Mouse (Mus musculus) gastrocnemius, adult 8-10 months (tissue): ENCODE measurements around the gene Tead3. TPM values are rescaled to one million over a fixed set of nuclear protein-coding genes. Genes with fewer than 3 reads are reported as not detected.

Experiments
- DNase-seq, 2 experiments: peaks; one replicate each; pipeline ENCODE4 v3.0.0; 2022; ENCODE audit warnings: low spot score in 2 of 2
- total RNA-seq, 4 experiments: library from RNA; stranded (reverse); gene quantifications; 2 replicates each; pipeline ENCODE4 v1.2.4; 2022

The Tead3 gene
- total RNA-seq, 4 experiments from 2014 or later: 3.2 to 5.7 (median 4.5) TPM

- no peak for DNase-seq
Measured at GRCm38 (mm10) chr17:28311366-28312132, 39.1 kb downstream of the Tead3 start.

- no peak for DNase-seq
Measured at GRCm38 (mm10) chr17:28310831-28311230, 39.8 kb downstream of the Tead3 start.

DNA sequence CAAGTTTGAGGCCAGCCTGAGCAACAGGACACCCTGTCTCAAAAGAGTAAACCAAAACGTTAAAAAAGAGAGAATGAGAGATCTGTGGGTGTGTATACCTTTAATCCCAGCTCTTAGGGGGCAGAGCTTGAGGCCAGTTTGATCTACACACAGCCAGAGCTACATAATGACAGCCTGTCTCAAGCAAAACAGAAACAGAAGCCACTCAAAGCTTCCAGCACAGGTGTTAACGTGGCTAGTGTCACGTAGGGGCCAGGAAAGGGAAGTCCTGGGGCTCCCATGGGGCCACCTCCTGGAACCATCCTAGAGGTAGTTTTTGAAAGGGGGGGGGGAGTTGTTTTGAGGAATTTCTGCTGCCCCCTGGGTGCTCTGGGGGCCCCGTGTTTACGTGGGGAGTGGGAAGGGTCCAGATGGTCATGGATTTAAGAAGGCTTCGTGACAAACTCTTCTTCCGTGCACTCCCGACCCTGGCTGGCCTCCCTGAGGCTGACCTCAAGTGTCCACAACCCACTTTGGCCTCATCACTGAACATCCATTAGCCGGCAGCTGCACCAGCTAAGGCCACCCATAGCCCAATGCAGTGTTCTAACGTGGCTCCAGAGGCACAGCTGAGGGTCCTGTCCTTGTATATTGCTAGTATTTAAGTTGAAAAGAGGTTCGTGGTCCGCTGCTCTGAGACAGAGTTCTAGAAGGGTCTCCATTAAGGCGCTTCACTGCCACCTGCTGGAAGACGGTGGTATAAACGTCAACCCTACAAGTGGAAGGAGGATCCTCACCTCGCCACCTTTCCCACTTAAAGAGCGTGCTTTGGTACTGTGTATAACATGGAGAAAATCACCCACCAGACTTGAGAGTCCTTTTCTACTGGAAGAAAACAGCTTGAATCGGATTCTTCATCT is 42.1 kb downstream of the Tead3 start:
- peak; percentile 79 to 80 for DNase-seq

DNA sequence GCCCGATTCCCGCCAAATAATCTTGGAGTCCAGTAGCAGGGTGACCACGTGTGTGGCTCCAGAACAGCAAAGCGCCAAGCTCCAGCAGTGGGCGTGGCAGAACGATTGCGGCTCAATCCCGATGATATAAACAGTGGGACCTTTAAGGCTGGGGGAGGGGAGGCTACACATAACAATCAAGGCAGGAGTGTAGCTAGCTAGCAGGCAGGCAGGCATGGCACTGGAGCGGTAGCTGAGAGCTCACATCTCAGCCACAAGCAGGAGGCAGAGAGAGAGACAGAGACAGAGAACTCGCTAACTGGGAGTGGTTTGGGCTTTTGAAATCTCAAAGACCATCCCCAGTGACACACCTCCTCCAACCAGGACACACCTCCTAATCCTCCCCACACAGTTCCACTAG is 45.4 kb downstream of the Tead3 start:
- DNase-seq: no peak

DNA sequence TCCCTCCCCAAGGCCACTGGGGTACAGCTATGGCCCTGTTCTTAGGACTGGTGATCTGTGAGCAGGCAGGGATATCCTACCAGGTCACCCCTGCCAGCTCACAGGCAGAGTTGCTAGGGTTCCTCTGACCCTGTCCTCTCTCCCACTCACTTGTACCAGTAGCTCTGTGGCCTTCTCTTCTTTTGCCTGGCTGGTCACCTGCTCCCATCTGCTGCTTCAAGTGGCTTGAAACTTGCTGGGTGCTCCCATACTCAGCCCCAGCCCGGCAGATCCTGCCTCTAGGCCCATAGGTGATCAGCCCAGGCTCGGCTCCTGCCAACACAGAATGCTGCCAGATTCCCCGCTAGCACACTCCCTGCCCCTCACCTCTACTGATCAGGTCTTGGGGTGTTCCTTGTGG is 49.8 kb downstream of the Tead3 start:
- DNase-seq: no peak

DNA sequence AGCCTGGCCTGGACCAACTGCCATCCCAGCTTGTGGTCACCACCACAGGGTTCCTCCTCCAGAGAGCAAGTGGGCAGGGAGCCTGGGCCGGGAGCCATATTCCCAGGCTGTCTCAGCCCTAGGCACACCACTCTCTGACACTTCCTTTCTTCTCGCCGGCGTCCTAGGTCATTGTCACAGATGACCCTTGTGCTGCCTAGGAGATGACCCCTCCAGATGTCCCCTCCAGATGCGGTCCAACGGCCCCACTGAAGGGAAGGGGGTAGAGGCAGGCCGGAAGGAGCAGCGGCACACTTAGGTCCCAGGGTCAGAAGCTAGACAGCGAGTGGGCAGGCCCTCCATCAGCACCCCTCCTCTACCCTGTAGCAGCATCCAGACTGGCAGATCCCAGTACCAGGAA is 50.3 kb downstream of the Tead3 start:
- no peak for DNase-seq

- no peak for DNase-seq
Measured at GRCm38 (mm10) chr17:28299669-28300320, 50.8 kb downstream of the Tead3 start.

DNA sequence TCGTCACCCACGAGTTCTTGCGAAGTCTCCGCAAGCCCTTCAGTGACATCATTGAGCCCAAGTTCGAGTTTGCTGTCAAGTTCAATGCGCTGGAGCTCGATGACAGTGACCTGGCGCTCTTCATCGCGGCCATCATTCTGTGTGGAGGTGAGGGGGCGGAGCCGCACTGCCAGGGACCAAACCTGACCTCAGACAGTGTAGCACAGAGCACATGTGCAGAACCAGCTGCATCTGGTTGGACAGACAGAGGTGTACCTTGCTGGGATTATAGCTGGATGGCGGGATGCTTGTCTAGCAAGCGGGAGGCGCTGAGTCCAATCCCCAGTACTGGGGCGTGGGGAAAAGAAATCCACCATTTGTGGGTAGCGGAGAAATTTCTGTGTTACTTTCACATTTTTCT is 51.7 kb downstream of the Tead3 start:
- no peak for DNase-seq

GRCm38 (mm10) chr17:28294449-28295333 is 55.9 kb downstream of the Tead3 start:
- DNase-seq: no peak

DNA sequence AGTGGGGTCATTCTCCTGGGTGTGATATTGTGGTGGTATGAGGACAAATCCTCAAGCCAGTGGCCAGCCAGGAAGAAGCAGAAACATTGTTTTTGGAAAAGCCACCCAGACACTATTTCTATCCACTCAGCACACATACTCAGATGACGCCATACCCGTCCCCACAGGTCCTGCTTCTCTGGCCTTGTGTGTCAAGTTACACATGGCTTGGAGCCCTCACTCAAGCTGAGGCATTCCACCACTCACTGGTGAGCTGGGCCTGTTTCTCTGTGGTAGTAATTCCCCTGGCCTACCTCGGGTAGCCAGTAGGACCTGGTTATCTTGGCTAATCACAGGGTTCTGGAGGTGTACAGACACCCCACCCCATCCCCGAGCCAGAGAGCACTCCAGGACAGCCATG is 56.9 kb downstream of the Tead3 start:
- DNase-seq: peak; percentile 52 to 59

DNA sequence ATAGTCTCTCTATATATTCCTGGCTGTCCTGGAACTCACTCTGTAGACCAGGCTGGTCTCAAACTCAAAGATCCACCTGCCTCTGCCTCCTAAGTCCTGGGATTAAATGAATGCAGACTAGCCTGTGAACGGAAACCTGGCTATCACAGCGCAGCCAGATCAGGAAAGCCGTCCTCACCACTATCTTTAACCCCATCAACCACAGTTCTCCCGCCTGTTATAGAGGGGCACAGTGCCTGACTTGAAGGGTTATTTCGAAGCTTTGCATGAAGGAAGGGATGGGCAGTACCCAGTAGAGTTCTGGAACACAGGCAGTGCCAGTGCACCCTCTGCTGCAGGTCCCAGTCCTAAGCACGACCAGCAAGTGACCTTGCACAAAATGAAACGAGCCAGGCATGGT is 59.3 kb downstream of the Tead3 start:
- no peak for DNase-seq

GRCm38 (mm10) chr17:28290671-28291070 is 59.9 kb downstream of the Tead3 start:
- DNase-seq: no peak

DNA sequence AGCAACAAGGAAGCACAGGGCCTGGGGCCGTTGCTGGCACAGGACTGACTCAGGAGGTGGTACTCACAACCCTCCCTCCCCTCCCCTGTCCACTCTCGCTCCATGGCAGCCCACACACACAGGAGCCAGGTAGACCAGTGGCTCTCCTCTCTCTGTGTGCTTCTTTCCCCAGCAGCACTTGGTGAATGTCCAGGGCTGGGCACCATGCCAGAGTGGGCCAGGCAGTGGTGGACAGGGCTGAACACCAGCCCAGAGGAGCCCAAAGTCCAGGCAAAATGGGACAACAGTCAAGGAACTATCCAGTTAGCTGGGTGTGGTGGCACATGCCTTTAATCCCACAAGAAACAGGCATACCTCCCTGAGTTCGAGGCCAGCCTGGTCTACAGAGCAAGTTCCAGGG is 60.4 kb downstream of the Tead3 start:
- DNase-seq: no peak

DNA sequence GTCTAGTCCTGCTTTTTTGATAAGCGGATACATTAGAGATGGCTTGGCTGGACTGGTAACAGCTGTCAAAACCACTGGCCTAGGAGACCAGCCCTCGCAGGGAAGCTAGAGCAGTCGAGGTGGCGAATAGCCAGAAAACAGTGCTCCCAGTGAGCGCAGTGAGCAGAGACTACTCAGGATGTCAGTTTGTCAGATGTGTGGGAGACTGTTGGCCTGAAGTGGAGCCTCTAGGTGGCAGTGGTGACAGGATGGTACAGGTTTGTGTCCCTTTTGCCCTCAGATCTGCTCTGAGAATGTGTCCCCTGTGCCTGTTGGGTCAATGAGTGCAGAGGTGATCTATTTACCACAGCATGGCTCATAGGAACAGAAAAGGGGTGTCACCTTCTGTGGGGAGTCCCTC is 62.6 kb downstream of the Tead3 start:
- no peak for DNase-seq

DNA sequence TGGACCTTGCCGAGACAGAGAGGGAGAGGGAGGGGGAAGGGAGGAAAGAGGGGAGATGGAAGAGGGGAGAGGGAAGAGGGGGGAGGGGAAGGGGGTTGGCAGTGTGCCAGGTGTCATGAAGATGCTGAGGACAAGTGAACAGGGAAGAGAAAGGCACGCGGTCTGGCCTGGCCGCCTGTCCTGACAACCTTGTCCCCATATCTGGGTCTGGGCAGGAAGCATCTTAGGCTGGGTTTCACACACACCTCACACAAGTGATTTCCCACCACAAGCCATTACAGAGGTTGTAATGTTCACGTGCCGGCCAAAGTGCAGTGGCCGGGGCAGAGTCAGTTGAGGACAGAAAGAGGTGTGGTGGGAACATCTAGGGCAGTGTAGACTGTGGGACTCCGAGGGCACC is 63.0 kb downstream of the Tead3 start:
- DNase-seq: no peak

DNA sequence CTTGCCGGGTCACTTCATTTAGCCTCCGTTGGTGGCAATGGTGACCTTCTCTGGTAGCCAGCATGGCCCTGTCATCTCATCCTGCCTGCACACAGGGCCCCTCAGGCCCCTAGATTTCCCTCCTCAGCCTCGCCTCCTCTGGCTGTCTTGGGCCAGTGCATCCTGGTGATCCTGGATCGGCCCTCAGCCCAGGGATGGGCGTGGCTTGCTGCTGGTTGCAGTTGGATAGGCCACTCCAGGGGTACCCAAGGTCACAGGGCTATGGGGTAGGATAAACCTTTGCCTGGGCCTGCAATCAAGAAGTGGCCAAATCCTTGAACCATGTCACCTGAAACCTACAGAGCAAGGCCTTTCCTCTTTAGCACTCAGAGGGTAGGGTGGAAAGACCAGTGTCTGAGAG is 63.7 kb downstream of the Tead3 start:
- DNase-seq: no peak

DNA sequence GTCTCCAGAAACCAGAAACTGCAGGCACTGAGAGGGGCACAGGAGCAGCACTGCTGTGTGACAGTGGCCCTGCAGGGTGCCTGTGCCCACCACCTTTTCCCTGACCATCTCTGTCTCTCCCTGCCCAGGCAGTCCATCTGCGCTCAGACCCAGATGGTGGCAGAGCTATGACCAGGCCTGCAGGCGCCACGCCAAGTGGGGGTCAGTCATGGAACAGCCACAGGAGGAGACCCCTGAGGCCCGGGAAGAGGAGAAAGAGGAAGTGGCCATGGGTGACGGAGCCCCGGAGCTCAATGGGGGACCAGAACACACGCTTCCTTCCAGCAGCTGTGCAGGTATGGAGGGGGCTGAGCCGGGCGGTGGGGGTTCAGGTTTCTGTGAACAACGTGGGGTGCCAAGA is 64.5 kb downstream of the Tead3 start:
- DNase-seq: no peak

DNA sequence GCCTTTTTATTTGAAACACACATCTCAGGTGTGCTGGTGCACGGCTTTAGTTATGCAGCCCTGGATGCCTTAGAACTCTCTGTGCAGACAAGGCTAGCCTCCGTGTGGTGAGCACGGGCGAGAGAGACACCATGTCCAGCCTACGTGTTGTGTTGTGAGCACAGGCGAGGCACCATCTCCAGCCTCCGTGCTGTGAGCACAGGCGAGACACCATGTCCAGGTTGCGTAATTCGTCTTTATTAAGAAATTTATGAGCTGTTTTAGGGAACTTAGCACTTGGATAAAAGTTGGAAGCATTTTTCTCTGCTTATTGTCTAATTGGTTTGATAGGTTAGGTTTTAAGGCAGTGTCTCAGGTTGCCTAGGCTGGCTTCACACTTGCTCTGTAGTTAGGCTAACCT is 67.4 kb downstream of the Tead3 start:
- DNase-seq: no peak

DNA sequence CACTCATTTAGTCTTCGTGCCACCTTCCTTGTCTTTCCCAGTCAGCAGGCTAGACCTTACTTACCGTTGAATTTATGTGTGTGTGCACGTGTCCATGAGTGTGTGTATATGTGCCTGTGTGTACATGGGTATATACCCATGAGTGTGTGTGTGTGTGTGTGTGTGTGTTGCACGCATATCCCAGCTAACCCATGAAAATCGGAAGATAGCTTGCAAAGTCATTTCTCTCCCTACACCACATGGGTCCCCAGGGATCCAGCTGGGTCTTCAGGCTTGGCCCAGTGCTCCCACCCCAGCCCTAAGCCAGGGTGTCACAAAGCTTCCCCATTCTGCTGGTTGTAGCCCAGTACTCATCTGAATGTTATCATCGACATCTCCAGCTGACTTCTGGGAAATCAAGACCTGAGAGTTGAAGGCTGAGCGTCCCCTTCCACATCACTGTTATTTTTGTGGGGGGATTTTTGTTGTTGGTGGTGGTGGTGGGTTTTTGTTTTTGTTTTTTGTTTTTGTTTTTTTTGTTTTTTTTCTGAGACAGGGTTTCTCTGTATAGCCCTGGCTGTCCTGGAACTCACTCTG is 68.7 kb downstream of the Tead3 start:
- no peak for DNase-seq
